Mouse (Mus musculus) olfactory bulb, adult 2 months (tissue): ENCODE data around the gene Fnbp1.

Source experiments
- CTCF ChIP-seq: fragments of 200-500 bp; IDR thresholded peaks from 2 replicates; pipeline ENCODE4 v1.5.1; 2012; ENCODE audit warnings: low read depth, mild to moderate bottlenecking, low read length, moderate library complexity; ENCODE audit not compliant: insufficient read depth
- POLR2A ChIP-seq: fragments of 200-500 bp; IDR thresholded peaks from 2 replicates; pipeline ENCODE4 v1.6.1; 2012; ENCODE audit warnings: mild to moderate bottlenecking, low read depth, low read length, moderate library complexity; ENCODE audit not compliant: insufficient read depth

GRCm38 (mm10) chr2:31115091-31115942 lies 26.5 kb downstream of the Fnbp1 start:
- TF ChIP-seq CTCF: no peak
- TF ChIP-seq POLR2A: no peak
